Mouse (Mus musculus): Measurements from ENCODE around the gene Cd200r1. TPM values are rescaled to one million over a fixed set of nuclear protein-coding genes. Genes with fewer than 3 reads are reported as not detected.
"Not testable (repeated sequence)": the region's sequence is repeated elsewhere in the genome, so short reads cannot be mapped to it uniquely, and the experiment has no call there.

The Cd200r1 gene
- polyA plus RNA-seq, 1 experiment from 2014 or later, result 0.48 TPM

DNA sequence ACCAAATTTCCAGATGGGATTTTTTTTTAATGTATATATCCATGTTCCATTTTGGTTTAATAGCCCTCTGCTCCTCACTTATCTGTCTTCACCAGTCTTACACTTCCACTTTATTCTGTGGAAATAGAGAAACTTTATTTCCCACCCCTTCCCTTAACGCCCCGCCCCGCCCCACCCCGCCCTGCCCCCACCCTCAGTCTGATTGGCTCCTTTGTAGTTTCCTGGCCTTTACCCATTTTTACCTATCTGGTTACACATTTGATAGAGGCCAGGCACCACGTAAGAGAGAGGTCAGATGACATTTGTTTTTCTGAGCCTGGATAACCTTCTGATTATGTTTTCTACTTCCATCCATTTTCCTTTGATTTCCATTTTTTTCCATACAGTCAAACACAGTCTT, 14.0 kb downstream of the Cd200r1 start:
- no peaks in the 10 kb centered on the region for H3K9me3 ChIP-seq (ENCODE audit: control insufficient read depth, low read length)
- no peaks in the 10 kb centered on the region for H3K36me3 ChIP-seq (ENCODE audit: control insufficient read depth, insufficient read depth)
- 94% methylated on average over 5 of the region's 5 CpGs for WGBS
- H3K4me1 ChIP-seq (replicated peaks; ENCODE audit: control insufficient read depth, insufficient read depth, low read length), result no peaks in the 10 kb centered on the region
- no peak overlapping the region for H3K27ac ChIP-seq (ENCODE audit: low read length)
- no peak overlapping the region for H3K4me2 ChIP-seq (ENCODE audit: low read length)
- no peak for ATAC-seq
- no peak overlapping the region for H3K4me3 ChIP-seq (replicated peaks; ENCODE audit: low read length)
- H3K9ac ChIP-seq (replicated peaks; ENCODE audit: low read depth, low read length), result no peak overlapping the region
- no peaks in the 10 kb centered on the region for H3K27me3 ChIP-seq (replicated peaks; ENCODE audit: control insufficient read depth, insufficient read depth, low read length)

DNA sequence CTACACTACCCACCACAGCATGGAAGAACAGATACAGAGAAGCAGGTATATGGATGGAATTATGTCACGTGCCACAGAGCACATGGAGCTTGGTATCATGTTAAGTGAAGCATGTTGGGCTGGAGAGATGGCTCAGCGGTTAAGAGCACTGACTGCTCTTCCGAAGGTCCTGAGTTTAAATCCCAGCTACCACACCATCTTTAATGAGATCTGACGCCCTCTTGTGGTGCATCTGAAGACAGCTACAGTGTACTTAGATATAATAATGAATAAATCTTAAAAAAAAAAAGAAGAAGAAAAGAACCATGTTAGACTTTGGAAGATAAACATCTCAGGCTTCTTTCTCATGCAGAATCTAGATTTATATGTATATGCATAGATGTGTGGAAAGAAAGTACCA, 15.2 kb downstream of the Cd200r1 start:
- 60% methylated on average over 4 of the region's 4 CpGs for WGBS
- Histone ChIP-seq H3K4me3 (replicated peaks; ENCODE audit: low read length) (no peak overlapping the region), H3K9me3 (ENCODE audit: control insufficient read depth, low read length) (no peaks in the 10 kb centered on the region), H3K4me2 (ENCODE audit: low read length) (no peak overlapping the region), H3K4me1 (replicated peaks; ENCODE audit: control insufficient read depth, insufficient read depth, low read length) (no peaks in the 10 kb centered on the region), H3K9ac (replicated peaks; ENCODE audit: low read depth, low read length) (no peak overlapping the region), H3K27me3 (replicated peaks; ENCODE audit: control insufficient read depth, insufficient read depth, low read length) (no peaks in the 10 kb centered on the region), H3K36me3 (ENCODE audit: control insufficient read depth, insufficient read depth) (no peaks in the 10 kb centered on the region), H3K27ac (ENCODE audit: low read length) (no peak overlapping the region)
- ATAC-seq, result no peak

DNA sequence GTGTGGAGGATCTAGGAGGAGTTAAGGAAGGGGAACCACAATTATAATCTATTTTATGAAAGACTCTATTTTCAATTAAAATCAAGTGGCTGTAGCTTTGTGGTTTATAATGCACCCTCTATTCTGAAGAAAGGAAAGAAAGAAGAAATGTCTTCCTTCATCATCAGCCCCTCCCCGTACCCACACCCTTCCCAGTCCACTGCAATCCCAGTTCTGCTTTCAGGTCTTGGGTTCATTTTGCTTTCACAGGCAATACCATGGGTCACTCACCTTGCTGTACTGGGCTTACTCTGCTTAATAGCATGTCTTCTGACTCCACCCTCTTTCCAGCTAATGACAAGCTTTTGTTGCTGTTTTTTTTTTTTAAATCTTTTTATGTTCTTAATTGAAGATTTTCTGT, 21.4 kb downstream of the Cd200r1 start:
- Histone ChIP-seq H3K4me3 (replicated peaks; ENCODE audit: low read length) (no peak overlapping the region), H3K4me2 (ENCODE audit: low read length) (no peak overlapping the region)
- 100% methylated on average over 1 of the region's 1 CpGs for WGBS

DNA sequence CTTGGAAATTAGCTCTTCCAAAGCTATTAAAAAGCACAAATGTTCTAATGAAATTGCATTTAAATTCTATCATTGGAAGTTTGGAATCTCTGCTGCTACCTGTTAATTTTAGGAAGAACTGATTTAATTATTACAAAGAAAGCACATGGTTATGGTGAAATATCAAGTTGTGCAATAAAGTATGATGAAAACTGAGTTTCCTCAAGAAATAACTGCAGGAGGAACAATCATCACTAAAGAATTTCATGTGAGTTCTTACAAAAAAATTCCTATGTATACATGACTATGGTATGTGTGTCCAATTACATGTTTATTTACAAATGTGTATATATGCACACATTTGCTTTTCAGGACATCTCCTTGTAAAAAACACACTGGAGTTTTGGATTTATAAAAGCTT, 28.9 kb downstream of the Cd200r1 start:
- Histone ChIP-seq H3K9ac (replicated peaks; ENCODE audit: low read depth, low read length) (no peak overlapping the region), H3K4me3 (replicated peaks; ENCODE audit: low read length) (no peak overlapping the region), H3K27me3 (replicated peaks; ENCODE audit: control insufficient read depth, insufficient read depth, low read length) (no peaks in the 10 kb centered on the region), H3K36me3 (ENCODE audit: control insufficient read depth, insufficient read depth) (no peaks in the 10 kb centered on the region), H3K4me1 (replicated peaks; ENCODE audit: control insufficient read depth, insufficient read depth, low read length) (no peaks in the 10 kb centered on the region), H3K9me3 (ENCODE audit: control insufficient read depth, low read length) (no peaks in the 10 kb centered on the region), H3K27ac (ENCODE audit: low read length) (no peak overlapping the region), H3K4me2 (ENCODE audit: low read length) (no peak overlapping the region)
- ATAC-seq, result no peak

More for the DNA sequence above, 21.4 kb downstream of the Cd200r1 start:
- Histone ChIP-seq H3K9me3 (ENCODE audit: control insufficient read depth, low read length) (no peaks in the 10 kb centered on the region), H3K27ac (ENCODE audit: low read length) (no peak overlapping the region), H3K27me3 (replicated peaks; ENCODE audit: control insufficient read depth, insufficient read depth, low read length) (no peaks in the 10 kb centered on the region), H3K4me1 (replicated peaks; ENCODE audit: control insufficient read depth, insufficient read depth, low read length) (no peaks in the 10 kb centered on the region), H3K36me3 (ENCODE audit: control insufficient read depth, insufficient read depth) (no peaks in the 10 kb centered on the region), H3K9ac (replicated peaks; ENCODE audit: low read depth, low read length) (no peak overlapping the region)
- no peak for ATAC-seq

DNA sequence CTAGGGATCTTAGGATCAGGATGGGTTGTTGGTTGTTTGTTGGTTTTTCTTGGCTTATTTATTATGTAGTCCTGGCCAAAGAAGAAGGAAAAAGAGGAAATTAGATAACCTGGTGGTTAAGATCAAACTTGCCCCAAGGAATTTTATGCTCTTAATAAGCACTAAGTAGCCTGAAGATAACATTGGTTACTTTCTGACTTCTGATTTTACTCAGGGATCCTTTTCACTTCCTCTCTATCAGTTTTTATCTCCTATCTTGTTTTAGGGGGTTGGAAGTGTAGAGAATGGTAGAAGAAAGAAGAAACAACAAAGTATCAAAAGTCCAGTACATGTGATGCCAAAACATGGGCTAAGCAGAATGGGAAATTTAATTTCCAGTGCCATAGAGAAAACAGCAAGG, 40.4 kb downstream of the Cd200r1 start:
- H3K4me2 ChIP-seq (ENCODE audit: low read length), result no peak overlapping the region
- ATAC-seq, result no peak
- H3K4me3 ChIP-seq (replicated peaks; ENCODE audit: low read length), result no peak overlapping the region
- H3K9me3 ChIP-seq (ENCODE audit: control insufficient read depth, low read length), result no peaks in the 10 kb centered on the region
- H3K27ac ChIP-seq (ENCODE audit: low read length), result no peak overlapping the region
- H3K36me3 ChIP-seq (ENCODE audit: control insufficient read depth, insufficient read depth), result no peaks in the 10 kb centered on the region
- no peak overlapping the region for H3K9ac ChIP-seq (replicated peaks; ENCODE audit: low read depth, low read length)
- H3K27me3 ChIP-seq (replicated peaks; ENCODE audit: control insufficient read depth, insufficient read depth, low read length), result no peaks in the 10 kb centered on the region
- H3K4me1 ChIP-seq (replicated peaks; ENCODE audit: control insufficient read depth, insufficient read depth, low read length), result no peaks in the 10 kb centered on the region

DNA sequence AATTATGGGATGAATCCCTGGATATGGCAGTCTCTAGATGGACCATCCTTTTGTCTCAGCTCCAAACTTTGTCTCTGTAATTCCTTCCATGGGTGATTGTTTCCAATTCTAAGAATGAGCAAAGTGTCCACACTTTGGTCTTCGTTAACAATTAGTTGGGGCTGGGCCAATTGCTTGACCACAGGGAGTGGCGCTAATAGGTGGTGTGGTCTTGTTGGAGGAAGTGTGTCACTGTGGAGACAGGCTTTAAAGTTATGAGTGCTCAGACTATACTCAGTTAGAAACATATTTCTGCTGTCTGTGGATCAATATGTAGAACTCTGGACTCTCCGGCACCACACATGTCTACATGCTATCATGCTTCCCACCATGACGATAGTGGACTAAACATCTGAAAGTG, 44.7 kb downstream of the Cd200r1 start:
- not testable (repeated sequence) for H3K27ac ChIP-seq (ENCODE audit: low read length); ATAC-seq
- WGBS, result 92% methylated on average over 4 of the region's 4 CpGs

DNA sequence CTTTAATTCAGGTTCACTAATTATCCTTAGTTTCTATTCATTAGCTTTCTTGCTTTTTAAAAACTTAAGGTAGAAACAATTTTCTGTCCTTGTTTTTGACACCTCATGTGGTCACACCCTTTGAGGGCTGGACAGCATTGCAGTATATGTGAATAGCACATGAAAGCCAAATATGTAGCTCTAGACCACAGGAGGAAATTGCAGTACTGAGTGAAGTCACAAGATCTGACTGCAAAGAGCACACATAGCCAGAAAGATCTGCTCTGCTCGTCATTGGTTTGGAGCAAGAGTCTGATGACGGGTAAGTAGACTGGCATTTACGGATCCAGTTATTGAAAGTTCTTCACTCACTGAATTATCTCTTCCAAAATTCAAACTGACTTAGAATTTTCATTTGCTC, 46.0 kb downstream of the Cd200r1 start, which contains the start of gene Cd200r4:
Gene Cd200r4, plus strand, starts transcription at position 190 of the 400 bp plus-strand sequence.
- Histone ChIP-seq H3K9ac (replicated peaks; ENCODE audit: low read depth, low read length) (no peak within 1 kb of the TSS), H3K27ac (ENCODE audit: low read length) (no peak within 1 kb of the TSS), H3K4me3 (replicated peaks; ENCODE audit: low read length) (no peak within 1 kb of the TSS), H3K4me2 (ENCODE audit: low read length) (no peak within 1 kb of the TSS), H3K36me3 (ENCODE audit: control insufficient read depth, insufficient read depth) (no peaks in the 10 kb centered on the region), H3K27me3 (replicated peaks; ENCODE audit: control insufficient read depth, insufficient read depth, low read length) (no peaks in the 10 kb centered on the region), H3K4me1 (replicated peaks; ENCODE audit: control insufficient read depth, insufficient read depth, low read length) (no peaks in the 10 kb centered on the region), H3K9me3 (ENCODE audit: control insufficient read depth, low read length) (no peaks in the 10 kb centered on the region)
- 94% methylated on average over 3 of the region's 3 CpGs for WGBS
- ATAC-seq, result no peak

More for the DNA sequence above, 44.7 kb downstream of the Cd200r1 start:
- not testable (repeated sequence) for H3K36me3 ChIP-seq (ENCODE audit: control insufficient read depth, insufficient read depth); H3K9ac ChIP-seq (replicated peaks; ENCODE audit: low read depth, low read length); H3K4me1 ChIP-seq (replicated peaks; ENCODE audit: control insufficient read depth, insufficient read depth, low read length); H3K4me3 ChIP-seq (replicated peaks; ENCODE audit: low read length); H3K4me2 ChIP-seq (ENCODE audit: low read length); H3K27me3 ChIP-seq (replicated peaks; ENCODE audit: control insufficient read depth, insufficient read depth, low read length); H3K9me3 ChIP-seq (ENCODE audit: control insufficient read depth, low read length)

DNA sequence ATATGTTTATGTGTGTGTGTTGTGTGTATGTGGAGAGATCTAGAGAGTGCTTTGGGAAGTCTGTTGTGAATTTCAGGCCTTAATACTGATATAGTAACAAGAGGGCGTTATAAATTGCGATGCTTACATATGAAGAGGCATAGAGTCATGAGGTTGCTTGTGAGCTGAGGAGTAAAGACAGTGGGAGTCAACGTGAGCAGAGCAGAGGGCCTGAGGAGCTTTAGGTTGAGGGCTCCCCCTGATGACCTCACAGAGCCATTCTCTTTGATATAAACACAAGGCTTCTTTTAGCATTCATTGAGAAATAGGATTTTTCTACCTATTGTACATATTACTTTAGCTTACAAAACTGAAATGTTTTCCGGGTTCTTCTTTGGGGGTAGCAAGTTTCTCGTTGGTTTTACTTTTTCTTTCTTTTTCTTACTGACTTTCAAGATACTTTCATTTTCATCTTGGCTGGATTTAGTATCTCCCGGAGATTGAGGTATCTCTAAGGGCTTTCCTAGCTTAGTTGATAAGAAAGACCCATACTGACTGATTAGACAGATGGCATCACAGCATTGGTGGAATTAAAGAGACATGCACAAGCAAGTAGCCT, 47.0 kb downstream of the Cd200r1 start:
- ATAC-seq, result no peak
- H3K9me3 ChIP-seq (ENCODE audit: control insufficient read depth, low read length), result no peaks in the 10 kb centered on the region
- H3K27ac ChIP-seq (ENCODE audit: low read length), result no peak overlapping the region
- H3K36me3 ChIP-seq (ENCODE audit: control insufficient read depth, insufficient read depth), result no peaks in the 10 kb centered on the region
- H3K4me3 ChIP-seq (replicated peaks; ENCODE audit: low read length), result no peak overlapping the region
- H3K27me3 ChIP-seq (replicated peaks; ENCODE audit: control insufficient read depth, insufficient read depth, low read length), result no peaks in the 10 kb centered on the region
- 86% methylated on average over 6 of the region's 6 CpGs for WGBS
- no peak overlapping the region for H3K4me2 ChIP-seq (ENCODE audit: low read length)
- no peak overlapping the region for H3K9ac ChIP-seq (replicated peaks; ENCODE audit: low read depth, low read length)
- H3K4me1 ChIP-seq (replicated peaks; ENCODE audit: control insufficient read depth, insufficient read depth, low read length), result no peaks in the 10 kb centered on the region

DNA sequence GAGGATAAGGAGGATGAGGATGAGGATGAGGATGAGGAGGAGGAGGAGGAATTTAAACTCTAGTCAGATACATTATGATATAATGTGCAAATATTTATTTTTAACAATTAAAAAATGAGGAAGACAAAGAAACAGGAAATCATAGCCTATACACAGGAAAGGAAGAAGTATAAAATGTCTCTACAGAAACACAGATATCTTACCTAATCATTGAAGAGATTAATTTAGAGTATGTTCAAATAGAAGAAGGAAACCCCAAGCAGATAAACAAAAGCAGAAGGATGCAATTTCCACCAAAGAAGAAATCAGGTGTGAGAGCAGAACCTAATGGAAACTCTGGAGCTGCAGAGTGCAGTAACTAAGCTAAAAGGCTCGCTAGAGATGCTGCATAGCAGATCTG, 52.5 kb downstream of the Cd200r1 start:
- no peaks in the 10 kb centered on the region for H3K9me3 ChIP-seq (ENCODE audit: control insufficient read depth, low read length)
- H3K27ac ChIP-seq (ENCODE audit: low read length), result no peak overlapping the region
- ATAC-seq, result no peak
- H3K27me3 ChIP-seq (replicated peaks; ENCODE audit: control insufficient read depth, insufficient read depth, low read length), result no peaks in the 10 kb centered on the region
- H3K4me2 ChIP-seq (ENCODE audit: low read length), result no peak overlapping the region
- WGBS, result 47% methylated on average over 1 of the region's 1 CpGs
- no peak overlapping the region for H3K9ac ChIP-seq (replicated peaks; ENCODE audit: low read depth, low read length)
- no peaks in the 10 kb centered on the region for H3K36me3 ChIP-seq (ENCODE audit: control insufficient read depth, insufficient read depth)
- no peak overlapping the region for H3K4me3 ChIP-seq (replicated peaks; ENCODE audit: low read length)
- no peaks in the 10 kb centered on the region for H3K4me1 ChIP-seq (replicated peaks; ENCODE audit: control insufficient read depth, insufficient read depth, low read length)

DNA sequence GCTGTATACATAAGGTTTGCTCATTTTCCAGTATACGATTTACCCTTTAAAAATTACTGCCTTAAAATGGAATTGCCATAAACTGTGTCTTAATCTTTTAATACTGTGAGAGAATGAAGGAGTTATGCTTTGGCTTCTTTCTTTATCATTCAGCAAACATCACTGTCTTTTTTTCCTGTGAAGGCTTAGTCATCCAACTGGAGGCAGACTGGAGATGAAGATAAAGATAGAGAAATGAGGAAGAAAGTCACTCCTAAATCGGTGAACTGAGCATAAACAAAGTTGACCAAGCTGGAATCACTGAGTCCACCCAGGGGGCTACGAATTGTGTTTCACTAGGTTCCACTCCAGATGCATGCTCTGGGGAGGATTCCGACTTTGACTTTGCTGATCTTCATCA, 55.0 kb downstream of the Cd200r1 start:
- no peak for ATAC-seq
- H3K27me3 ChIP-seq (replicated peaks; ENCODE audit: control insufficient read depth, insufficient read depth, low read length), result no peaks in the 10 kb centered on the region
- no peaks in the 10 kb centered on the region for H3K36me3 ChIP-seq (ENCODE audit: control insufficient read depth, insufficient read depth)
- no peak overlapping the region for H3K4me3 ChIP-seq (replicated peaks; ENCODE audit: low read length)
- H3K4me2 ChIP-seq (ENCODE audit: low read length), result no peak overlapping the region
- 83% methylated on average over 4 of the region's 4 CpGs for WGBS
- H3K27ac ChIP-seq (ENCODE audit: low read length), result no peak overlapping the region
- H3K9me3 ChIP-seq (ENCODE audit: control insufficient read depth, low read length), result no peaks in the 10 kb centered on the region
- no peaks in the 10 kb centered on the region for H3K4me1 ChIP-seq (replicated peaks; ENCODE audit: control insufficient read depth, insufficient read depth, low read length)
- no peak overlapping the region for H3K9ac ChIP-seq (replicated peaks; ENCODE audit: low read depth, low read length)
